Mouse (Mus musculus): ENCODE data around the gene Lyrm7. TPM values are rescaled to one million over a fixed set of nuclear protein-coding genes. Genes with fewer than 3 reads are reported as not detected.
A peak's percentile ranks its signal among the peaks of the same experiment; 100 is the strongest.

The Lyrm7 gene
- total and polyA plus RNA-seq, 3 experiments: 18.2 to 64.4 (median 18.6) TPM

DNA sequence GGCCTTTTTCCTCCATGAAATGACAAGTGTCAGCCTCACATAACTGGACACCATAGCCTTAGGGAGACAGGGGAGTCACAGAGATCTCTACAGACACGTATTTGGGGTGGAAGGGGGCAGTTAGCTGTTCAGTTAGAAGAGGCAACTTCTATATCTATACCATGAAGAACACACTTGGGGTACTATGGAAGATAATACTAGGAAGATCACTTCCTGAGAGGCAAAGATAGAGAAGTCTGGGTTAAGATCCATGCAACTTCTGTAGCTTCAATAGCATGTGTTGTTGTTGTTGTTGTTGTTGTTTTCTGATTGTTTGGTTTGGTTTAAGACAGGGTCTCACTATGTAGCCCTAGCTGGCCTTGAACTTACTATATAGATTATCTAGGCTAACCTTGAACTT is 67.5 kb downstream of the Lyrm7 start:
- H3K27me3 ChIP-seq (replicated peaks): no peaks in the 10 kb centered on the region
- in situ Hi-C loops (cut with MboI; ENCODE audit: low pct_ligation_motif_present, low pct_unique_long_range_greater_than_20kb, low sequenced_read_pairs): no loop called here
- H3K4me3 ChIP-seq (replicated peaks in 1 of 3; ENCODE audit: low read depth in 2 of 3, low read length in 2 of 3, poor library complexity in 1 of 3): no peak overlapping the region
- peaks cover 0 to 5% of the 10 kb centered on the region in 2 experiments for H3K36me3 ChIP-seq (replicated peaks in 1 of 2; ENCODE audit: control insufficient read depth in 1 of 2, insufficient read depth in 1 of 2, low read length in 1 of 2)
- H3K9me3 ChIP-seq (replicated peaks; ENCODE audit: low read length): peaks cover 2% of the 10 kb centered on the region
- no peak overlapping the region for H3K4me2 ChIP-seq (ENCODE audit: insufficient read depth, low read depth, poor library complexity, severe bottlenecking)
- DNase-seq (ENCODE audit: extremely low read depth): no peak
- dilution Hi-C loops (cut with MboI; ENCODE audit: extremely low pct_ligation_motif_present, extremely low pct_unique_long_range_greater_than_20kb, low sequenced_read_pairs): no loop called here
- H3K79me2 ChIP-seq (replicated peaks; ENCODE audit: control insufficient read depth, extremely low read depth, insufficient read depth, poor library complexity, severe bottlenecking): no peaks in the 10 kb centered on the region
- no peak overlapping the region for H3K9ac ChIP-seq (ENCODE audit: insufficient read depth, low read depth)
- TF ChIP-seq MAFK (IDR thresholded peaks at IDR 0.05; ENCODE audit: insufficient replicate concordance, low read length): no peak
- no peak for TF ChIP-seq PAX5 (IDR thresholded peaks at IDR 0.05; ENCODE audit: low read length)
- TF ChIP-seq USF1 (IDR thresholded peaks at IDR 0.05; ENCODE audit: low read depth, low read length): no peak
- TF ChIP-seq NRF1 (IDR thresholded peaks at IDR 0.05; ENCODE audit: low read depth, low read length): no peak
- no peak for TF ChIP-seq MAX (IDR thresholded peaks at IDR 0.05; ENCODE audit: low read length)
- no peak for TF ChIP-seq BHLHE40 (IDR thresholded peaks at IDR 0.05; ENCODE audit: low read depth, low read length)
- TF ChIP-seq ETS1 (conservative IDR thresholded peaks at IDR 0.05; ENCODE audit: low read depth, low read length): no peak
- no peak for TF ChIP-seq ZNF384 (IDR thresholded peaks at IDR 0.05; ENCODE audit: low read depth, low read length)
- no peak for TF ChIP-seq EP300 (IDR thresholded peaks at IDR 0.05; ENCODE audit: low read length)
- no peak for TF ChIP-seq UBTF (IDR thresholded peaks at IDR 0.05; ENCODE audit: low read depth, low read length)
- no peak overlapping the region for H3K27ac ChIP-seq (ENCODE audit: insufficient read depth, low read depth)
- H3K4me1 ChIP-seq (ENCODE audit: control insufficient read depth in 1 of 2, insufficient read depth in 2 of 2): peaks cover 11% of the 10 kb centered on the region in 2 experiments

DNA sequence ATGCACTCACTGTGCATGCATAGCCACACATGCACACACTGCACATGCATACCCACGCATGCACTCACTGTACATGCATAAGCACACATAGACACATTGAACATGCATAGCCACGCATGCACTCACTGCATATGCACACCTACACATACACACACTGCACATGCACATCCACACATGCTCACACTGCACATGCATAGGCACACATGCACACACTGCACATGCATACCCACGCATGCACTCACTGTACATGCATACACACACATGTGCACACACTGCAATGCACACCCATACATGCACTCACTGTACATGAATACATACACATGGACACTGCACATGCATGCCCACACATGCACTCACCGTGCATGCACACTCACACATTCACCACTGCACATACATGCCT is 69.3 kb downstream of the Lyrm7 start:
- Histone ChIP-seq H3K79me2 (replicated peaks; ENCODE audit: control insufficient read depth, extremely low read depth, insufficient read depth, poor library complexity, severe bottlenecking) (peaks cover 10% of the 10 kb centered on the region), H3K27ac (ENCODE audit: insufficient read depth, low read depth) (no peak overlapping the region), H3K4me1 (ENCODE audit: control insufficient read depth in 1 of 2, insufficient read depth in 2 of 2) (peaks cover 10 to 12% of the 10 kb centered on the region in 2 experiments), H3K27me3 (replicated peaks) (no peaks in the 10 kb centered on the region), H3K4me3 (replicated peaks in 1 of 3; ENCODE audit: low read depth in 2 of 3, low read length in 2 of 3, poor library complexity in 1 of 3) (peak overlapping the region in 1 of 3 experiments; percentile 3), H3K9me3 (replicated peaks; ENCODE audit: low read length) (peaks cover 2% of the 10 kb centered on the region), H3K9ac (ENCODE audit: insufficient read depth, low read depth) (no peak overlapping the region), H3K4me2 (ENCODE audit: insufficient read depth, low read depth, poor library complexity, severe bottlenecking) (no peak overlapping the region), H3K36me3 (replicated peaks in 1 of 2; ENCODE audit: control insufficient read depth in 1 of 2, insufficient read depth in 1 of 2, low read length in 1 of 2) (peaks cover 0 to 5% of the 10 kb centered on the region in 2 experiments)
- in situ Hi-C loops (cut with MboI; ENCODE audit: low pct_ligation_motif_present, low pct_unique_long_range_greater_than_20kb, low sequenced_read_pairs) (no loop called here), dilution Hi-C loops (cut with MboI; ENCODE audit: extremely low pct_ligation_motif_present, extremely low pct_unique_long_range_greater_than_20kb, low sequenced_read_pairs) (no loop called here)
- no peak for TF ChIP-seq CHD1 (IDR thresholded peaks at IDR 0.05; ENCODE audit: low read depth, low read length)
- no peak for TF ChIP-seq POLR2A (IDR thresholded peaks at IDR 0.05; ENCODE audit: low read depth, low read length)
- no peak for TF ChIP-seq JUN (IDR thresholded peaks at IDR 0.05; ENCODE audit: insufficient read depth, low read depth, low read length)
- TF ChIP-seq KAT2A (IDR thresholded peaks at IDR 0.05; ENCODE audit: insufficient replicate concordance, low read length): no peak
- TF ChIP-seq E2F4 (IDR thresholded peaks at IDR 0.05; ENCODE audit: insufficient replicate concordance, low read depth, low read length): no peak
- no peak for TF ChIP-seq GABPA (IDR thresholded peaks at IDR 0.05; ENCODE audit: insufficient replicate concordance, low read depth, low read length)
- TF ChIP-seq MAFK (IDR thresholded peaks at IDR 0.05; ENCODE audit: insufficient replicate concordance, low read length): no peak
- no peak for TF ChIP-seq ZC3H11A (IDR thresholded peaks at IDR 0.05; ENCODE audit: low read depth, low read length)
- TF ChIP-seq USF1 (IDR thresholded peaks at IDR 0.05; ENCODE audit: low read depth, low read length): no peak
- no peak for TF ChIP-seq MEF2A (IDR thresholded peaks at IDR 0.05; ENCODE audit: borderline replicate concordance, low read depth, low read length)
- no peak for TF ChIP-seq USF2 (conservative IDR thresholded peaks at IDR 0.05; ENCODE audit: low read depth, low read length)
- TF ChIP-seq ELF1 (IDR thresholded peaks at IDR 0.05; ENCODE audit: low read depth, low read length): no peak
- no peak for TF ChIP-seq HCFC1 (IDR thresholded peaks at IDR 0.05; ENCODE audit: low read depth, low read length)
- no peak for TF ChIP-seq NELFE (IDR thresholded peaks at IDR 0.05; ENCODE audit: low read depth, low read length)
- TF ChIP-seq UBTF (IDR thresholded peaks at IDR 0.05; ENCODE audit: low read depth, low read length): no peak
- TF ChIP-seq POLR2AphosphoS2 (IDR thresholded peaks at IDR 0.05; ENCODE audit: low read depth, low read length): no peak
- no peak for DNase-seq (ENCODE audit: extremely low read depth)
